Mouse (Mus musculus): ENCODE measurements around the gene Oit3. TPM values are rescaled to one million over a fixed set of nuclear protein-coding genes. Genes with fewer than 3 reads are reported as not detected.
A peak's percentile ranks its signal among the peaks of the same experiment; 100 is the strongest.
"Not testable (repeated sequence)": the region's sequence is repeated elsewhere in the genome, so short reads cannot be mapped to it uniquely, and the experiment has no call there.

The Oit3 gene
- total and polyA plus RNA-seq, 3 experiments, result 3.0 to 8.8 (median 3.7) TPM

GRCm38 (mm10) chr10:59429448-59430135, 12.0 kb downstream of the Oit3 start:
- no peak for DNase-seq

GRCm38 (mm10) chr10:59426371-59426770, 15.2 kb downstream of the Oit3 start:
- no peak for DNase-seq

GRCm38 (mm10) chr10:59425369-59425768, 16.2 kb downstream of the Oit3 start:
- peak; percentile 63 for DNase-seq

- no peak for DNase-seq
Measured at GRCm38 (mm10) chr10:59424453-59424852, 17.1 kb downstream of the Oit3 start.

GRCm38 (mm10) chr10:59419516-59419915, 22.1 kb downstream of the Oit3 start:
- no peak for DNase-seq

- DNase-seq, result no peak
Measured at GRCm38 (mm10) chr10:59416623-59417022, 25.0 kb downstream of the Oit3 start.

- no peak for DNase-seq
Measured at GRCm38 (mm10) chr10:59413711-59414110, 27.9 kb downstream of the Oit3 start.

GRCm38 (mm10) chr10:59410264-59410663, 31.3 kb downstream of the Oit3 start:
- DNase-seq, result no peak

GRCm38 (mm10) chr10:59408499-59408898, 33.1 kb downstream of the Oit3 start:
- DNase-seq, result no peak

- DNase-seq, result no peak
Measured at GRCm38 (mm10) chr10:59403793-59404149, 37.8 kb downstream of the Oit3 start.

- DNase-seq, result no peak
Measured at GRCm38 (mm10) chr10:59402899-59403792, 38.4 kb downstream of the Oit3 start, which contains the start of gene Pla2g12b. TSS of gene Pla2g12b (plus strand) at chr10:59403660.

GRCm38 (mm10) chr10:59395461-59395860, 46.1 kb downstream of the Oit3 start, which contains the start of gene Gm10273:
TSS of gene Gm10273 (plus strand) at chr10:59395632.
- not testable (repeated sequence) for DNase-seq

- DNase-seq, result no peak
Measured at GRCm38 (mm10) chr10:59391907-59392306, 49.7 kb downstream of the Oit3 start.

GRCm38 (mm10) chr10:59389652-59390051, 51.9 kb downstream of the Oit3 start:
- DNase-seq, result no peak

GRCm38 (mm10) chr10:59386951-59387350, 54.6 kb downstream of the Oit3 start:
- no peak for DNase-seq

- DNase-seq, result not testable (repeated sequence)
Measured at GRCm38 (mm10) chr10:59381563-59381962, 60.0 kb downstream of the Oit3 start.

- no peak for DNase-seq
Measured at GRCm38 (mm10) chr10:59380411-59380821, 61.2 kb downstream of the Oit3 start.

- DNase-seq, result no peak
Measured at GRCm38 (mm10) chr10:59379927-59380326, 61.7 kb downstream of the Oit3 start.

- DNase-seq, result no peak
Measured at GRCm38 (mm10) chr10:59378728-59379127, 62.9 kb downstream of the Oit3 start.

GRCm38 (mm10) chr10:59377906-59378305, 63.7 kb downstream of the Oit3 start:
- no peak for DNase-seq

All from adrenal gland, adult 2 months (tissue).